Mouse (Mus musculus): ENCODE results near the gene Txndc8. TPM values are rescaled to one million over a fixed set of nuclear protein-coding genes. Genes with fewer than 3 reads are reported as not detected.

Txndc8 gene
- polyA plus RNA-seq, 1 experiment: not detected

DNA sequence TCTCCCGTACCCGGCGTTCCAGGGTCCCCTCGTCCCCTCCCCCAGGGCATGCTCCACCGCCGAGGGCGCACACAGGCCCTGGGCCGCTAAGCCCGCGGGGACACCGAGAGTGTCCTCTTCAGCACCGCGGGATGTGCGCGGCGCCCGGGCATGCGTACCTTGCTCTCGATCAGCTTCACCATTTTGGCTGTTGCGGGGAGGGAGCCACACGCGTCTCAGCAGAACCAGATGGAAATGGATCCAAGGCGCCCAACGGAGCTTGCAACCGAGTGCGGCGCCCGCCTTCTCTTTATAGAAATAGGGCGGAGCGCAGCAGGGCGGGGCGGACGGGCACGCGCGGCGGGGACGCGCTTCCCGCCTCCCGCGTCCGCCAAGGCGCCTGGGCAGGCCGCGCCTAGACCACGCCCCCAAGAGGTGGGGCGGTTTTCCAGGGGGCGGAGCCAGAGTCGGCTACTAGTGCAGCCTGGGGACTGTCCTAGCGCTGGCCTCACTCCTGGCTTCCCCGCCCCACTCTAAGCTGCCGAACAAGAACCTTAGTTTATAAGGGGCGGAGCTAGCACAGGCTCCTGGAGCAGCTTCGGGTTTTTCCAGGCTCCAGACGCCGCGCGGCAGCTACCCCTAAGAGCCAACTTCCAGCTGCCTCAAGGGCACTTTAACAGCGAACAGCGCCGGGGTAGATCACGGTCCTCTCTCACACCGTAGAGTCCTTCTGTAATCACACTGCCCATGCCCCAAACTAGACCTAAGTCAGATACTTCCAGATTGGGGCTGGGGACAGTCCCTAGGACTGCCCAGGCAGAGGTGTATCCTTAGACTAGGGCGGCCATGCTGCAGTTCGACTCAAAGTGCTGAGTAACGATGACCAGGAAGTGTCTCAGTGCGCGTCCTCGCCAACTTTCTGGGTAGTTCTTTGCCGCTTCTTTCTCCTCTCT lies 52.6 kb downstream of the Txndc8 start, which contains the start of gene Txn1:
Txn1 (minus strand) TSS at position 383 of the 932 bp plus-strand sequence.
- TF ChIP-seq POLR2A (IDR thresholded peaks at IDR 0.05; ENCODE audit: borderline replicate concordance, extremely low read depth, insufficient read depth, insufficient read length, poor library complexity, severe bottlenecking): peak; percentile 74; the same call in 1 of the 2 replicates
- no peak for TF ChIP-seq CTCF (IDR thresholded peaks at IDR 0.05; ENCODE audit: borderline replicate concordance, extremely low read depth, insufficient read depth, insufficient read length)
- peak; percentile 98 for DNase-seq (ENCODE audit: low read depth)

- peak; percentile 68 for DNase-seq (ENCODE audit: low read depth)
Measured at GRCm38 (mm10) chr4:57955544-57955958, 53.4 kb downstream of the Txndc8 start.

GRCm38 (mm10) chr4:57954991-57955390 lies 53.9 kb downstream of the Txndc8 start:
- TF ChIP-seq CTCF (IDR thresholded peaks at IDR 0.05; ENCODE audit: borderline replicate concordance, extremely low read depth, insufficient read depth, insufficient read length) (no peak), POLR2A (IDR thresholded peaks at IDR 0.05; ENCODE audit: borderline replicate concordance, extremely low read depth, insufficient read depth, insufficient read length, poor library complexity, severe bottlenecking) (no peak)
- DNase-seq (ENCODE audit: low read depth): no peak

More at GRCm38 (mm10) chr4:57955544-57955958, 53.4 kb downstream of the Txndc8 start:
- TF ChIP-seq CTCF (IDR thresholded peaks at IDR 0.05; ENCODE audit: borderline replicate concordance, extremely low read depth, insufficient read depth, insufficient read length) (no peak), POLR2A (IDR thresholded peaks at IDR 0.05; ENCODE audit: borderline replicate concordance, extremely low read depth, insufficient read depth, insufficient read length, poor library complexity, severe bottlenecking) (no peak)

DNA sequence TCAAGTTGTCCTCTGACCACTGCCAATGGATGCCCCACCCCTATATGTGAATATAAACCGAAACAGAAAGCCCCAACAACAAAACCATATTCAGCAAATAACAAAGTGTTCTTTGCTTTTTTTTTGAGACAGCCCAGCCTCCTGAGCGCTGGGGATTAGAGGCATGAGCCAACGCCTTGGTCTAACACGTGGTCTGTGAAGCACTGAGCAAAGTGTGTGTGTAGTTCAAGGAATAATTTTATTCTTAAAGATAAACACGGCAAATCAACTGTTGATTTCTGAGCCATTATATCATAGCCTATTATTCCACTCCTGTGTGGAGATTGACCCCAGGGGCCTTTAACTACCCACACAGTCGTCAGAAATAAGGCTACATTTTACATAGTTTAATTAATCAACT lies 54.3 kb downstream of the Txndc8 start:
- TF ChIP-seq CTCF (IDR thresholded peaks at IDR 0.05; ENCODE audit: borderline replicate concordance, extremely low read depth, insufficient read depth, insufficient read length): no peak
- no peak for DNase-seq (ENCODE audit: low read depth)

- DNase-seq (ENCODE audit: low read depth): no peak
- no peak for TF ChIP-seq CTCF (IDR thresholded peaks at IDR 0.05; ENCODE audit: borderline replicate concordance, extremely low read depth, insufficient read depth, insufficient read length)
- TF ChIP-seq POLR2A (IDR thresholded peaks at IDR 0.05; ENCODE audit: borderline replicate concordance, extremely low read depth, insufficient read depth, insufficient read length, poor library complexity, severe bottlenecking): no peak
Measured at GRCm38 (mm10) chr4:57953796-57954195, 55.1 kb downstream of the Txndc8 start.

GRCm38 (mm10) chr4:57952891-57953290 lies 56.0 kb downstream of the Txndc8 start:
- no peak for DNase-seq (ENCODE audit: low read depth)
- no peak for TF ChIP-seq POLR2A (IDR thresholded peaks at IDR 0.05; ENCODE audit: borderline replicate concordance, extremely low read depth, insufficient read depth, insufficient read length, poor library complexity, severe bottlenecking)

GRCm38 (mm10) chr4:57952416-57952815 lies 56.5 kb downstream of the Txndc8 start:
- TF ChIP-seq POLR2A (IDR thresholded peaks at IDR 0.05; ENCODE audit: borderline replicate concordance, extremely low read depth, insufficient read depth, insufficient read length, poor library complexity, severe bottlenecking) (no peak), CTCF (IDR thresholded peaks at IDR 0.05; ENCODE audit: borderline replicate concordance, extremely low read depth, insufficient read depth, insufficient read length) (no peak)
- DNase-seq (ENCODE audit: low read depth): no peak

DNA sequence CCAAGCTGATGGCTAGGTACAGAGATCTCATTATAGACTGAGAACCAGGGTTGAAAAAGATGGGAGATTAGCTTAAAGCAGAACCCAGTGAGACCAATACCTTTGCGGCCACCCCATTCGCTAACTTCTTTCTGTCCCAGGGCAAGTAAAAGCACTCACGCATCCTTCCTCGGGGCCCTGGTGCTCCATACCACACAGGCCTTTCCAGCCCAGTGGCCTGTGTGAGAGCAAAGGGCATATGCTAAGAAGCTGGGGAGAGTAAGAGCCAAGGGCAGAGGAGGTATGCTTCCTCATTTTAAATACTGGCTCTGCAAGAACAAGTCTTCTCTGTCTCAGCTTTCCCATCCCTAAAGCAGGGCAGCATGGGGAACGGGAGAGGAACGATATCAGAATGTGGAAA lies 59.1 kb downstream of the Txndc8 start:
- DNase-seq (ENCODE audit: low read depth): no peak
- no peak for TF ChIP-seq POLR2A (IDR thresholded peaks at IDR 0.05; ENCODE audit: borderline replicate concordance, extremely low read depth, insufficient read depth, insufficient read length, poor library complexity, severe bottlenecking)
- TF ChIP-seq CTCF (IDR thresholded peaks at IDR 0.05; ENCODE audit: borderline replicate concordance, extremely low read depth, insufficient read depth, insufficient read length): no peak

- no peak for DNase-seq (ENCODE audit: low read depth)
- no peak for TF ChIP-seq CTCF (IDR thresholded peaks at IDR 0.05; ENCODE audit: borderline replicate concordance, extremely low read depth, insufficient read depth, insufficient read length)
- no peak for TF ChIP-seq POLR2A (IDR thresholded peaks at IDR 0.05; ENCODE audit: borderline replicate concordance, extremely low read depth, insufficient read depth, insufficient read length, poor library complexity, severe bottlenecking)
Measured at GRCm38 (mm10) chr4:57947476-57947875, 61.4 kb downstream of the Txndc8 start.

GRCm38 (mm10) chr4:57947036-57947435 lies 61.9 kb downstream of the Txndc8 start:
- DNase-seq (ENCODE audit: low read depth): no peak
- TF ChIP-seq CTCF (IDR thresholded peaks at IDR 0.05; ENCODE audit: borderline replicate concordance, extremely low read depth, insufficient read depth, insufficient read length) (no peak), POLR2A (IDR thresholded peaks at IDR 0.05; ENCODE audit: borderline replicate concordance, extremely low read depth, insufficient read depth, insufficient read length, poor library complexity, severe bottlenecking) (no peak)

- TF ChIP-seq POLR2A (IDR thresholded peaks at IDR 0.05; ENCODE audit: borderline replicate concordance, extremely low read depth, insufficient read depth, insufficient read length, poor library complexity, severe bottlenecking) (no peak), CTCF (IDR thresholded peaks at IDR 0.05; ENCODE audit: borderline replicate concordance, extremely low read depth, insufficient read depth, insufficient read length) (no peak)
- DNase-seq (ENCODE audit: low read depth): no peak
Measured at GRCm38 (mm10) chr4:57942892-57943291, 66.0 kb downstream of the Txndc8 start.

- no peak for TF ChIP-seq POLR2A (IDR thresholded peaks at IDR 0.05; ENCODE audit: borderline replicate concordance, extremely low read depth, insufficient read depth, insufficient read length, poor library complexity, severe bottlenecking)
- TF ChIP-seq CTCF (IDR thresholded peaks at IDR 0.05; ENCODE audit: borderline replicate concordance, extremely low read depth, insufficient read depth, insufficient read length): no peak
Measured at GRCm38 (mm10) chr4:57940631-57941030, 68.3 kb downstream of the Txndc8 start.

More at GRCm38 (mm10) chr4:57940631-57941030, 68.3 kb downstream of the Txndc8 start:
- no peak for DNase-seq (ENCODE audit: low read depth)
